Mouse (Mus musculus): ENCODE measurements around the gene Lcn4. TPM values are rescaled to one million over a fixed set of nuclear protein-coding genes. Genes with fewer than 3 reads are reported as not detected.

Gene Lcn4
- total RNA-seq, 4 experiments from 2014 or later = not detected

GRCm38 (mm10) chr2:26634629-26635488, 36.2 kb downstream of the Lcn4 start:
- DNase-seq (ENCODE audit: low spot score in 2 of 2) = no peak

- DNase-seq (ENCODE audit: low spot score in 2 of 2) = no peak
Measured at GRCm38 (mm10) chr2:26633953-26634530, 37.0 kb downstream of the Lcn4 start.

GRCm38 (mm10) chr2:26632541-26633395, 38.3 kb downstream of the Lcn4 start:
- DNase-seq (ENCODE audit: low spot score in 2 of 2) = no peak

GRCm38 (mm10) chr2:26628792-26629437, 42.2 kb downstream of the Lcn4 start:
- DNase-seq (ENCODE audit: low spot score in 2 of 2) = no peak

- DNase-seq (ENCODE audit: low spot score in 2 of 2) = peak; percentile 62 to 84
Measured at GRCm38 (mm10) chr2:26627921-26628739, 43.0 kb downstream of the Lcn4 start, which contains the start of gene Fam69b. Gene Fam69b, plus strand, starts transcription at chr2:26628457.

- DNase-seq (ENCODE audit: low spot score in 2 of 2) = no peak
Measured at GRCm38 (mm10) chr2:26626081-26626480, 45.0 kb downstream of the Lcn4 start.

GRCm38 (mm10) chr2:26625419-26625818, 45.7 kb downstream of the Lcn4 start:
- DNase-seq (ENCODE audit: low spot score in 2 of 2) = no peak

- no peak for DNase-seq (ENCODE audit: low spot score in 2 of 2)
Measured at GRCm38 (mm10) chr2:26622984-26623383, 48.1 kb downstream of the Lcn4 start.

GRCm38 (mm10) chr2:26621246-26621645, 49.8 kb downstream of the Lcn4 start:
- no peak for DNase-seq (ENCODE audit: low spot score in 2 of 2)

- DNase-seq (ENCODE audit: low spot score in 2 of 2) = no peak
Measured at GRCm38 (mm10) chr2:26617928-26618327, 53.2 kb downstream of the Lcn4 start.

Other genes with a start within 250 kb of the Lcn4 start
- 10 to 100 TPM; 48.2 to 56.5 (median 54.5) TPM for gene Sec16a, start 226.1 kb downstream of the Lcn4 start, total RNA-seq (2022)
- 10 to 100 TPM; 31.0 to 36.2 (median 34.2) TPM for gene Notch1, start 154.6 kb downstream of the Lcn4 start, total RNA-seq (2022)
- 10 to 100 TPM; 62.4 to 90.7 (median 72.7) TPM for gene Egfl7, start 91.3 kb downstream of the Lcn4 start, total RNA-seq (2022)
- not detected for gene Gm20532, start 84.6 kb downstream of the Lcn4 start, total RNA-seq (2022)
- gene Agpat2, start 66.9 kb downstream of the Lcn4 start, total RNA-seq (2022) = 1 to 10 TPM; 1.1 to 4.9 (median 3.7) TPM
- gene Fam69b, start 42.8 kb downstream of the Lcn4 start, total RNA-seq (2022) = 10 to 100 TPM; 66.1 to 70.8 (median 68.5) TPM
- not detected for gene Abo, start 193.7 kb upstream of the Lcn4 start, total RNA-seq (2022)
- 10 to 100 TPM; 21.4 to 29.3 (median 22.9) TPM for gene Surf6, start 231.6 kb upstream of the Lcn4 start, total RNA-seq (2022)
- gene Med22, start 239.4 kb upstream of the Lcn4 start, total RNA-seq (2022) = 10 to 100 TPM; 42.5 to 48.9 (median 47.4) TPM
- gene Rpl7a, start 239.5 kb upstream of the Lcn4 start, total RNA-seq (2022) = 100 to 1,000 TPM; 201 to 291 (median 240) TPM
- 10 to 100 TPM; 36.2 to 42.4 (median 37.7) TPM for gene Surf2, start 245.1 kb upstream of the Lcn4 start, total RNA-seq (2022)
- gene Surf1, start 245.2 kb upstream of the Lcn4 start, total RNA-seq (2022) = 100 to 1,000 TPM; 102 to 124 (median 112) TPM